14 mouse cellular contexts compared by ENCODE assay signal in genomic region chr6:114414510-114414909, GRCm38 (mm10). TPM values are rescaled to one million over a fixed set of nuclear protein-coding genes. Genes with fewer than 3 reads are reported as not detected.
A peak's percentile ranks its signal among the peaks of the same experiment; 100 is the strongest.
DNase-seq lines count a peak whose midpoint lies in the region; ATAC-seq and TF ChIP-seq lines count a peak whose summit lies in the region.
"Had no signal": no experiment of that assay in that cellular context is flagged by ENCODE, and none has a peak within 500 bp of the region (broad histone marks: within the 10 kb centered on the region; RNA-seq: fewer than 3 reads in every experiment).

No protein-coding gene starts in this region.

- H3K27ac ChIP-seq in hindbrain, embryonic 11.5 days (ENCODE audit: low read depth, low read length), result no peak overlapping the region
- no peak overlapping the region for H3K27ac ChIP-seq in hindbrain, embryonic 10.5 days
- no peak overlapping the region for H3K27ac ChIP-seq in midbrain, embryonic 14.5 days (replicated peaks; ENCODE audit: low read depth, low read length)
- H3K27ac ChIP-seq: liver, embryonic 13.5 days had no signal

- H3K9ac ChIP-seq in hindbrain, embryonic 11.5 days (ENCODE audit: low read depth, low read length), result no peak overlapping the region
- no peak overlapping the region for H3K9ac ChIP-seq in midbrain, embryonic 14.5 days (replicated peaks; ENCODE audit: low read length)
- H3K9ac ChIP-seq: liver, embryonic 13.5 days had no signal

- no peaks in the 10 kb centered on the region for H3K79me3 ChIP-seq in C2C12 (ENCODE audit: low read depth)

- no peaks in the 10 kb centered on the region for H3K9me3 ChIP-seq in hindbrain, embryonic 11.5 days (ENCODE audit: control insufficient read depth, low read length)
- H3K9me3 ChIP-seq in hindbrain, embryonic 10.5 days, result no peaks in the 10 kb centered on the region
- H3K9me3 ChIP-seq in midbrain, embryonic 14.5 days (ENCODE audit: control insufficient read depth, low read length), result no peaks in the 10 kb centered on the region
- H3K9me3 ChIP-seq: liver, embryonic 13.5 days had no signal

- no peaks in the 10 kb centered on the region for H3K27me3 ChIP-seq in hindbrain, embryonic 11.5 days (ENCODE audit: control insufficient read depth, insufficient read depth, low read length)
- H3K27me3 ChIP-seq in hindbrain, embryonic 10.5 days (ENCODE audit: insufficient read depth, poor library complexity, severe bottlenecking), result no peaks in the 10 kb centered on the region
- H3K27me3 ChIP-seq in C2C12 (ENCODE audit: control insufficient read depth, insufficient read depth, insufficient read length), result no peaks in the 10 kb centered on the region
- no peaks in the 10 kb centered on the region for H3K27me3 ChIP-seq in midbrain, embryonic 14.5 days (ENCODE audit: control insufficient read depth, insufficient read depth, low read length)
- H3K27me3 ChIP-seq: liver, embryonic 13.5 days had no signal

- DNase-seq in hindbrain, embryonic 11.5 days (ENCODE audit: low spot score), result no peak
- no peak for DNase-seq in hindbrain, embryonic 10.5 days (ENCODE audit: low spot score)
- peak; percentile 40 to 53 for DNase-seq in frontal cortex, postnatal 10 days (ENCODE audit: low spot score in 2 of 2)
- peak; percentile 34 for DNase-seq in midbrain, embryonic 14.5 days
- no peak for DNase-seq in spleen, postnatal 10 days (ENCODE audit: low spot score in 2 of 2)
- no peak for DNase-seq in urinary bladder, postnatal 36 days (ENCODE audit: low spot score in 2 of 2)
- DNase-seq: cerebellum, adult 18-20 months; kidney, postnatal 36 days; liver, embryonic 13.5 days; lung, postnatal 10 days had no signal

- 54% methylated on average over 8 of the region's 8 CpGs for WGBS in hindbrain, embryonic 11.5 days
- WGBS in hindbrain, embryonic 10.5 days, result 55% methylated on average over 8 of the region's 8 CpGs
- 33% methylated on average over 8 of the region's 8 CpGs for WGBS in midbrain, embryonic 14.5 days

- ATAC-seq in hindbrain, embryonic 11.5 days (ENCODE audit: low FRiP score), result 0 out of 2 replicates have a peak, but pooled peaks have one; percentile 45
- ATAC-seq in midbrain, embryonic 14.5 days (ENCODE audit: low FRiP score, low TSS enrichment), result no peak
- ATAC-seq: activated CD4-positive, CD25-positive, alpha-beta regulatory T cell, adult 4 months; intestine, postnatal 0 days had no signal

- no peaks in the 10 kb centered on the region; the same call in 1 of the 2 replicates for H3K4me1 ChIP-seq in hindbrain, embryonic 11.5 days (replicated peaks; ENCODE audit: control insufficient read depth, insufficient read depth, low read length)
- H3K4me1 ChIP-seq in hindbrain, embryonic 10.5 days (replicated peaks), result peaks cover 10% of the 10 kb centered on the region
- no peaks in the 10 kb centered on the region for H3K4me1 ChIP-seq in midbrain, embryonic 14.5 days (ENCODE audit: control insufficient read depth, insufficient read depth, low read length)
- H3K4me1 ChIP-seq: liver, embryonic 13.5 days had no signal

- H3K4me2 ChIP-seq in hindbrain, embryonic 11.5 days (replicated peaks; ENCODE audit: low read depth, low read length), result no peak overlapping the region
- no peak overlapping the region for H3K4me2 ChIP-seq in midbrain, embryonic 14.5 days (ENCODE audit: low read length)
- H3K4me2 ChIP-seq: liver, embryonic 13.5 days had no signal

- H3ac ChIP-seq in C2C12 (ENCODE audit: control insufficient read depth, insufficient read length, low read depth), result no peak overlapping the region

- H3K4me3 ChIP-seq in hindbrain, embryonic 11.5 days (ENCODE audit: low read depth, low read length), result no peak overlapping the region
- no peak overlapping the region for H3K4me3 ChIP-seq in hindbrain, embryonic 10.5 days
- H3K4me3 ChIP-seq in C2C12 (ENCODE audit: insufficient read depth, poor library complexity, severe bottlenecking), result no peak overlapping the region
- no peak overlapping the region for H3K4me3 ChIP-seq in midbrain, embryonic 14.5 days (replicated peaks; ENCODE audit: low read depth, low read length)
- H3K4me3 ChIP-seq: liver, embryonic 13.5 days had no signal

- no peaks in the 10 kb centered on the region for H3K79me2 ChIP-seq in C2C12 (ENCODE audit: control insufficient read depth, insufficient read depth)

- H3K36me3 ChIP-seq in hindbrain, embryonic 11.5 days (ENCODE audit: control insufficient read depth, insufficient read depth, low read length), result no peaks in the 10 kb centered on the region
- H3K36me3 ChIP-seq in hindbrain, embryonic 10.5 days, result no peaks in the 10 kb centered on the region
- no peaks in the 10 kb centered on the region for H3K36me3 ChIP-seq in C2C12 (ENCODE audit: control insufficient read depth, insufficient read depth)
- no peaks in the 10 kb centered on the region for H3K36me3 ChIP-seq in midbrain, embryonic 14.5 days (ENCODE audit: control insufficient read depth, insufficient read depth, low read length)
- H3K36me3 ChIP-seq: liver, embryonic 13.5 days had no signal

- no peak for TF ChIP-seq CTCF in C2C12 (IDR thresholded peaks at IDR 0.05; ENCODE audit: control insufficient read depth, insufficient read depth, insufficient read length)

TF ChIP-seq in C2C12, 6 proteins besides CTCF, POLR2A, EP300 and RAD21:
- TF ChIP-seq MYOG (IDR thresholded peaks at IDR 0.05; ENCODE audit: control insufficient read depth, extremely low read depth, insufficient read length) (no peak), MYOD1 (IDR thresholded peaks at IDR 0.05; ENCODE audit: control insufficient read depth, insufficient read length, low read depth) (peak; percentile 93), MAX (IDR thresholded peaks at IDR 0.05) (no peak), CEBPB (IDR thresholded peaks at IDR 0.05; ENCODE audit: low read depth) (no peak), FOSL1 (IDR thresholded peaks at IDR 0.05; ENCODE audit: insufficient read depth, low read length, poor library complexity, severe bottlenecking) (peak; percentile 20), USF1 (IDR thresholded peaks at IDR 0.05; ENCODE audit: low read depth) (no peak)

RNA-seq across cellular contexts. Expression of gene Hrh1, which starts 16.8 kb away (rescaled TPM):
- polyA plus RNA-seq in hindbrain, embryonic 11.5 days (2014; fragmentation: Nextera tagmentation; extraction: Ambion mirVana), result 0.08 and 0.35 TPM in 2 replicates
- polyA plus RNA-seq in hindbrain, embryonic 10.5 days (2016; fragmentation: Nextera tagmentation; extraction: Ambion mirVana), result 0.16 and 0.22 TPM in 2 replicates
- polyA plus RNA-seq in C2C12 (2012; fragmentation: generic; extraction: Trizol), result 0.55 TPM
- 0.57 and 0.80 TPM in 2 replicates for polyA plus RNA-seq in midbrain, embryonic 14.5 days (2014; fragmentation: Nextera tagmentation; extraction: Ambion mirVana)
- polyA plus RNA-seq: activated CD4-positive, CD25-positive, alpha-beta regulatory T cell, adult 4 months; heart, postnatal 0 days; liver, embryonic 13.5 days had no signal

Comparison
In these comparisons a context has a peak if more than half of its experiments do, and no peak if none do; other contexts are left out.
1. DNase-seq: peak in frontal cortex, postnatal 10 days (2 of 2) and midbrain, embryonic 14.5 days (single experiment); none in hindbrain, embryonic 11.5 days (single experiment), hindbrain, embryonic 10.5 days (single experiment), spleen, postnatal 10 days (0 of 2) and urinary bladder, postnatal 36 days (0 of 2).